Mouse (Mus musculus) myocyte (in vitro differentiated cells): Measurements from ENCODE around the gene Atxn1l.

Experiments used
- CEBPB ChIP-seq: IDR thresholded peaks from 2 replicates; pipeline ENCODE4 v1.6.1; 2011; ENCODE audit warnings: mild to moderate bottlenecking, moderate library complexity; ENCODE audit not compliant: poor library complexity, insufficient read depth, severe bottlenecking
- E2F4 ChIP-seq: IDR thresholded peaks from one replicate; pipeline ENCODE4 v1.6.1; 2011; ENCODE audit warnings: mild to moderate bottlenecking, control low read depth, moderate library complexity; ENCODE audit not compliant: insufficient read depth
- MAX ChIP-seq: IDR thresholded peaks from one replicate; pipeline ENCODE4 v1.6.1; 2011; ENCODE audit warnings: low read depth, mild to moderate bottlenecking, control low read depth
- POLR2A ChIP-seq: IDR thresholded peaks from one replicate; pipeline ENCODE4 v1.6.1; 2011; ENCODE audit warnings: low read depth, mild to moderate bottlenecking, control low read depth, moderate library complexity; ENCODE audit not compliant: insufficient read length
- POLR2AphosphoS2 ChIP-seq: IDR thresholded peaks from one replicate; pipeline ENCODE4 v1.6.1; 2011; ENCODE audit warnings: low read depth, control low read depth; ENCODE audit not compliant: insufficient read length
- TCF12 ChIP-seq: IDR thresholded peaks from one replicate; pipeline ENCODE4 v1.6.1; 2011; ENCODE audit warnings: mild to moderate bottlenecking, control low read depth; ENCODE audit not compliant: poor library complexity, insufficient read depth, severe bottlenecking
- TCF3 ChIP-seq: IDR thresholded peaks from one replicate; pipeline ENCODE4 v1.6.1; 2011; ENCODE audit warnings: low read depth, control low read depth; ENCODE audit not compliant: insufficient read length
- USF1 ChIP-seq: IDR thresholded peaks from one replicate; pipeline ENCODE4 v1.6.1; 2011; ENCODE audit warnings: low read depth, mild to moderate bottlenecking, control low read depth, moderate library complexity

DNA sequence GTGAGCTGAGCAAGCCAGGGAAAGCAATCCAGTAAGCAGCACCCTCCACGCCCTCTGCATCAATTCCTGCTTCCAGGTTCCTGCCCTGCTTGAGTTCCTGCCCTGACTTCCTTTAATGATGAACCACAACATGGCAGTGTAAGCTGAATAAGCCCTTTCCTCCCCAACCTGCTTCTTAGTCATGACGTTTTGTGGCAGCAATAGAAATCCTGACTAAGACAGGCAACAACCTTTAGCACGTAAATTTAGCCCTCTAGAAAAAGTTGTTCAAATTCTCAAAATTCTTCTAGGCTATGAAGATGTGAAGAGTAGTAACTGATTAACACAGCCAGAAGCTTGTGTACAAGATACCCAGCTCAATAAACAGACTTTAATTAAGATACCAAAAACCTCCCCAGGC lies 56.0 kb downstream of the Atxn1l start:
- TF ChIP-seq POLR2AphosphoS2: no peak
- no peak for TF ChIP-seq POLR2A
- no peak for TF ChIP-seq MAX
- TF ChIP-seq TCF3: no peak
- TF ChIP-seq CEBPB: no peak
- TF ChIP-seq E2F4: no peak
- TF ChIP-seq TCF12: no peak
- no peak for TF ChIP-seq USF1
